Mouse (Mus musculus) CH12.LX (cell line): ENCODE measurements around the gene Wdfy4. TPM values are rescaled to one million over a fixed set of nuclear protein-coding genes. Genes with fewer than 3 reads are reported as not detected.

Source experiments
- DNase-seq: peaks from one replicate; pipeline ENCODE4 v3.0.0-alpha.2; 2013; ENCODE audit errors: extremely low read depth
- H3K27ac ChIP-seq: 2 replicates; pipeline ENCODE4 v1.5.1; 2012; ENCODE audit warnings: low read depth, mild to moderate bottlenecking, control low read depth, moderate library complexity; ENCODE audit not compliant: insufficient read depth
- H3K27me3 ChIP-seq: replicated peaks from 2 replicates; pipeline ENCODE3; 2012; ENCODE audit warnings: inconsistent platforms
- H3K36me3 ChIP-seq, 2 experiments: replicated peaks in 1 of 2; 2 replicates each; pipeline versions ENCODE3 to v1.6.1; 2012; ENCODE audit warnings: inconsistent platforms in 1 of 2, low read length in 1 of 2, mild to moderate bottlenecking in 1 of 2, mixed read lengths in 1 of 2, moderate library complexity in 1 of 2; ENCODE audit not compliant: control insufficient read depth in 1 of 2, insufficient read depth in 1 of 2
- H3K4me1 ChIP-seq, 2 experiments: 2 replicates each; pipeline ENCODE4 v1.6.1; 2012; ENCODE audit warnings: inconsistent platforms in 1 of 2, moderate library complexity in 1 of 2; ENCODE audit not compliant: insufficient read depth in 2 of 2, control insufficient read depth in 1 of 2
- H3K4me2 ChIP-seq: 2 replicates; pipeline ENCODE4 v1.6.1; 2012; ENCODE audit warnings: low read depth, mild to moderate bottlenecking, control low read depth; ENCODE audit not compliant: poor library complexity, insufficient read depth, severe bottlenecking
- H3K4me3 ChIP-seq, 3 experiments: fragments of 150-350 bp in 1 of 3; sonication (generic) in 1 of 3; replicated peaks in 1 of 3; 2 replicates each; pipeline versions ENCODE3 to v1.5.1; 2011 to 2012; ENCODE audit warnings: low read depth in 2 of 3, low read length in 2 of 3, mild to moderate bottlenecking in 2 of 3, moderate library complexity in 2 of 3, control low read depth in 1 of 3, improper control_type of control experiment in 1 of 3, inconsistent platforms in 1 of 3, mixed read lengths in 1 of 3; ENCODE audit not compliant: poor library complexity in 1 of 3
- H3K79me2 ChIP-seq: replicated peaks from 2 replicates; pipeline ENCODE4 v1.6.1; 2012; ENCODE audit warnings: mild to moderate bottlenecking, moderate library complexity; ENCODE audit not compliant: control insufficient read depth, poor library complexity, insufficient read depth, severe bottlenecking; ENCODE audit errors: extremely low read depth
- H3K9ac ChIP-seq: 2 replicates; pipeline ENCODE4 v1.6.1; 2012; ENCODE audit warnings: low read depth, mild to moderate bottlenecking, control low read depth, moderate library complexity; ENCODE audit not compliant: insufficient read depth
- H3K9me3 ChIP-seq: replicated peaks from 2 replicates; pipeline ENCODE3; 2012; ENCODE audit warnings: low read length, inconsistent platforms, mixed read lengths
- CHD1 ChIP-seq: IDR thresholded peaks from 2 replicates; pipeline ENCODE4 v1.6.1; 2012; ENCODE audit warnings: low read depth, low read length, improper control_type of control experiment, inconsistent platforms
- CHD2 ChIP-seq: IDR thresholded peaks from 2 replicates; pipeline ENCODE4 v1.6.1; 2011; ENCODE audit warnings: low read length, improper control_type of control experiment
- ELF1 ChIP-seq: IDR thresholded peaks from 2 replicates; pipeline ENCODE4 v1.6.1; 2014; ENCODE audit warnings: low read depth, mild to moderate bottlenecking, inconsistent platforms, low read length, improper control_type of control experiment
- HCFC1 ChIP-seq: IDR thresholded peaks from 2 replicates; pipeline ENCODE4 v1.6.1; 2012; ENCODE audit warnings: low read depth, mild to moderate bottlenecking, inconsistent platforms, low read length, improper control_type of control experiment
- IRF4 ChIP-seq: IDR thresholded peaks from 2 replicates; pipeline ENCODE4 v1.6.1; 2014; ENCODE audit warnings: low read depth, mild to moderate bottlenecking, inconsistent platforms, low read length, improper control_type of control experiment
- KAT2A ChIP-seq: IDR thresholded peaks from 2 replicates; pipeline ENCODE4 v1.6.1; 2012; ENCODE audit warnings: low read length, improper control_type of control experiment, inconsistent platforms; ENCODE audit not compliant: insufficient replicate concordance
- MAZ ChIP-seq: IDR thresholded peaks from 2 replicates; pipeline ENCODE4 v1.6.1; 2012; ENCODE audit warnings: low read depth, mild to moderate bottlenecking, inconsistent platforms, low read length, improper control_type of control experiment, moderate library complexity
- MXI1 ChIP-seq: IDR thresholded peaks from 2 replicates; pipeline ENCODE4 v1.6.1; 2011; ENCODE audit warnings: mild to moderate bottlenecking, low read depth, low read length, improper control_type of control experiment
- MYC ChIP-seq: IDR thresholded peaks from 2 replicates; pipeline ENCODE4 v1.6.1; 2011; ENCODE audit warnings: low read depth, mild to moderate bottlenecking, improper control_type of control experiment, low read length
- RCOR1 ChIP-seq: conservative IDR thresholded peaks from 2 replicates; pipeline ENCODE4 v1.6.1; 2012; ENCODE audit warnings: low read depth, mild to moderate bottlenecking, inconsistent platforms, low read length, improper control_type of control experiment
- SMC3 ChIP-seq: IDR thresholded peaks from 2 replicates; pipeline ENCODE4 v1.6.1; 2011; ENCODE audit warnings: low read depth, low read length, improper control_type of control experiment
- TCF12 ChIP-seq: IDR thresholded peaks from 2 replicates; pipeline ENCODE4 v1.6.1; 2014; ENCODE audit warnings: low read depth, mild to moderate bottlenecking, inconsistent platforms, low read length, improper control_type of control experiment
- USF1 ChIP-seq: IDR thresholded peaks from 2 replicates; pipeline ENCODE4 v1.6.1; 2014; ENCODE audit warnings: low read depth, mild to moderate bottlenecking, inconsistent platforms, low read length, improper control_type of control experiment
- USF2 ChIP-seq: conservative IDR thresholded peaks from 2 replicates; pipeline ENCODE4 v1.6.1; 2011; ENCODE audit warnings: low read depth, low read length, improper control_type of control experiment
- ZMIZ1 ChIP-seq: IDR thresholded peaks from 2 replicates; pipeline ENCODE4 v1.6.1; 2012; ENCODE audit warnings: low read depth, mild to moderate bottlenecking, inconsistent platforms, low read length, improper control_type of control experiment
- dilution Hi-C: fragments of 300-500 bp; cut with MboI; formaldehyde crosslinking; loops from 2 replicates; pipeline ENCODE4 v1.14.3; 2020; ENCODE audit warnings: low sequenced_read_pairs; ENCODE audit not compliant: extremely low pct_unique_long_range_greater_than_20kb, extremely low pct_ligation_motif_present
- in situ Hi-C: fragments of 300-500 bp; cut with MboI; formaldehyde crosslinking; loops from 3 replicates; pipeline ENCODE4 v1.14.3; 2019; ENCODE audit warnings: low sequenced_read_pairs, low pct_ligation_motif_present, low pct_unique_long_range_greater_than_20kb, mixed read lengths
- polyA plus RNA-seq: library from polyadenylated mRNA; unstranded; fragments of >175 nt; gene quantifications from 2 replicates; pipeline ENCODE4 v1.2.1, GENCODE M21; 2012; ENCODE audit warnings: low read depth; ENCODE audit not compliant: insufficient read length
- total RNA-seq, 2 experiments: library from RNA; depleted of rRNA; stranded (reverse); fragments of 300-350 nt in 1 of 2; fragments of >200 nt in 1 of 2; gene quantifications; 2 replicates each; pipeline ENCODE4 v1.2.3; 2012 to 2014

The Wdfy4 gene
- total and polyA plus RNA-seq, 3 experiments: 56.0 to 140 (median 115) TPM

DNA sequence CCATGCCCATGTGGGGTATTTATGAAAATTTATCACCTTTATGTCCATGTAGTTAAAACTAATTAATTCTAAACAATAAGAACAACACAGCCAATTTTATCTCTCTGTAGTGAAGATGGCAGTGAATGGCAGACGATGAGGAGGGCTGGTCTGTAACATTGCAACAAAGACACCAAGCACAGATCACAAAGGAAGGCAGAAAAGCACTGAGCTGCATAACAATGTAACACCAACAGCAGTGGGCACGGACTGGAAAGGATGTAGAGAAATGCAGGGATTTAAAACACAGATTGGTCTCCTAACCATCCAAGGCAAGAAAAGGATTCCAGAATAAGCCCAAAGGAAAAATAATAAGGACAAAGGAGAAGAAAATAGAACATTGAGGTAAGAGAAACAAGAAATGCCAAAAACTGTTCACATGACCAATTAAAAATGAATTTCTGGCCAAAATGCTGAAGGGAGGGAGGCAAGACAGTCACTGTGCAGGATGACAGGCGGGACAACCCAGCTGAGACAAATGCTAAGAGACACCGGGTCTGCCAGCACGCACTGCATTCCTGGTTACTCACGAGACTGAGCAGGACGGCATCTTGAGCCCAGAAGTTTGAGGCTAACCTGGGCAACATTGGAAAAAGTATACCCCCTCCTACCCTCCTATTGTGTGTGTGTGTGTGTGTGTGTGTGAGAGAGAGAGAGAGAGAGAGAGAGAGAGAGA, 54.1 kb downstream of the Wdfy4 start:
- dilution Hi-C loops (no loop called here), in situ Hi-C loops (no loop called here)
- no peaks in the 10 kb centered on the region for H3K27me3 ChIP-seq
- H3K36me3 ChIP-seq: peaks cover 66 to 93% of the 10 kb centered on the region in 2 experiments
- no peak overlapping the region for H3K4me3 ChIP-seq
- no peak for TF ChIP-seq TCF12
- no peak for TF ChIP-seq IRF4
- no peak for TF ChIP-seq MXI1
- no peak for TF ChIP-seq USF2
- DNase-seq: no peak
- H3K27ac ChIP-seq: no peak overlapping the region
- H3K4me1 ChIP-seq: peaks cover 0 to 10% of the 10 kb centered on the region in 2 experiments; a peak in 2 of 4 replicates
- no peak overlapping the region for H3K9ac ChIP-seq
- H3K4me2 ChIP-seq: no peak overlapping the region
- peaks cover 45% of the 10 kb centered on the region for H3K79me2 ChIP-seq
- no peaks in the 10 kb centered on the region for H3K9me3 ChIP-seq

DNA sequence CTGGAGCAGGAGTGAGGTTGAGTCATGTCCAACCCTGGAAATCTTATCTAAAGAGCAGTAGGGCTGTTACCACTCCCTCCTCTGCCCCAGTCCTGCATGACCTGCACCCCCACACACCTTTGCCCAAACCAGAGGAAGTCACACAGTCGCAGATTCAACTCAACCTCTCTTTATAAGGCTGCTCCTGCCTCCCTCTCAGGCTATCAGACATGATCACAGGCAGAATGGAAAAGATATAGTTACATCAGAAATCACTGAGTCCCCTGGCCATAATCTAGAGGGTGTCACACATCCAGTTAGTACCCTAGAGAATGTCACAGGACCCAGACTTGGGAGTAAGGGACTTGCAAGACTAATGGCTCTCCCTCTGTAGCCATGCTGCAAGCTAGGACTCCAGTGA, 68.7 kb downstream of the Wdfy4 start:
- dilution Hi-C loops: no loop called here
- H3K27me3 ChIP-seq: no peaks in the 10 kb centered on the region
- no peak overlapping the region for H3K27ac ChIP-seq
- in situ Hi-C loops: no loop called here
- DNase-seq: no peak
- no peak overlapping the region for H3K9ac ChIP-seq
- H3K79me2 ChIP-seq: peaks cover 1% of the 10 kb centered on the region; the same call in 1 of the 2 replicates
- no peak overlapping the region for H3K4me3 ChIP-seq
- no peak overlapping the region for H3K4me2 ChIP-seq
- H3K4me1 ChIP-seq: no peaks in the 10 kb centered on the region
- H3K36me3 ChIP-seq: peaks cover 80 to 93% of the 10 kb centered on the region in 2 experiments
- H3K9me3 ChIP-seq: peaks cover 2% of the 10 kb centered on the region
- TF ChIP-seq RCOR1 (no peak), CHD1 (no peak), SMC3 (no peak), CHD2 (no peak), MYC (no peak), MAZ (no peak), KAT2A (no peak), ELF1 (no peak), IRF4 (no peak), ZMIZ1 (no peak), TCF12 (no peak), HCFC1 (no peak), USF1 (no peak)
